Mouse (Mus musculus): Measurements from ENCODE around the gene Snrnp25.
"Not testable (repeated sequence)": the region's sequence is repeated elsewhere in the genome, so short reads cannot be mapped to it uniquely, and the experiment has no call there.

Snrnp25 gene

GRCm38 (mm10) chr11:32194086-32194485, 11.1 kb upstream of the Snrnp25 start:
- DNase-seq (ENCODE audit: extremely low read depth, low read depth, low spot score), result no peak

GRCm38 (mm10) chr11:32194626-32195025, 10.6 kb upstream of the Snrnp25 start:
- DNase-seq (ENCODE audit: extremely low read depth, low read depth, low spot score), result no peak

- no peak for DNase-seq (ENCODE audit: extremely low read depth, low read depth, low spot score)
These were observed 9.2 kb upstream of the Snrnp25 start for GRCm38 (mm10) chr11:32195867-32196540.

GRCm38 (mm10) chr11:32196727-32197126, 8.5 kb upstream of the Snrnp25 start:
- no peak for DNase-seq (ENCODE audit: extremely low read depth, low read depth, low spot score)

- DNase-seq (ENCODE audit: extremely low read depth, low read depth, low spot score), result no peak
These were observed 7.4 kb upstream of the Snrnp25 start for GRCm38 (mm10) chr11:32197766-32198165.

GRCm38 (mm10) chr11:32198256-32198955, 6.8 kb upstream of the Snrnp25 start:
- DNase-seq (ENCODE audit: extremely low read depth, low read depth, low spot score), result no peak

GRCm38 (mm10) chr11:32199230-32199629, 6.0 kb upstream of the Snrnp25 start:
- DNase-seq (ENCODE audit: extremely low read depth, low read depth, low spot score), result no peak

GRCm38 (mm10) chr11:32200075-32200601, 5.1 kb upstream of the Snrnp25 start, which contains the start of gene Il9r:
Il9r (minus strand) TSS chr11:32200279.
- no peak for DNase-seq (ENCODE audit: extremely low read depth, low read depth, low spot score)

GRCm38 (mm10) chr11:32200992-32201391, 4.2 kb upstream of the Snrnp25 start:
- DNase-seq (ENCODE audit: extremely low read depth, low read depth, low spot score), result not testable (repeated sequence)

- no peak for DNase-seq (ENCODE audit: extremely low read depth, low read depth, low spot score)
These were observed 3.1 kb upstream of the Snrnp25 start for GRCm38 (mm10) chr11:32201922-32202685.

GRCm38 (mm10) chr11:32210623-32211022, 5.4 kb downstream of the Snrnp25 start:
- DNase-seq (ENCODE audit: extremely low read depth, low read depth, low spot score), result no peak

- no peak for DNase-seq (ENCODE audit: extremely low read depth, low read depth, low spot score)
These were observed 10.4 kb downstream of the Snrnp25 start for GRCm38 (mm10) chr11:32215372-32216162.

GRCm38 (mm10) chr11:32216851-32217250, 11.6 kb downstream of the Snrnp25 start:
- no peak for DNase-seq (ENCODE audit: extremely low read depth, low read depth, low spot score)

GRCm38 (mm10) chr11:32218501-32219050, 13.4 kb downstream of the Snrnp25 start:
- DNase-seq (ENCODE audit: extremely low read depth, low read depth, low spot score), result no peak

- no peak for DNase-seq (ENCODE audit: extremely low read depth, low read depth, low spot score)
These were observed 14.1 kb downstream of the Snrnp25 start for GRCm38 (mm10) chr11:32219287-32219686.

GRCm38 (mm10) chr11:32220607-32221224, 15.5 kb downstream of the Snrnp25 start:
- DNase-seq (ENCODE audit: extremely low read depth, low read depth, low spot score), result no peak

GRCm38 (mm10) chr11:32221225-32221950, 16.2 kb downstream of the Snrnp25 start:
- DNase-seq (ENCODE audit: extremely low read depth, low read depth, low spot score), result no peak

GRCm38 (mm10) chr11:32221951-32222409, 16.8 kb downstream of the Snrnp25 start, which contains the start of gene Rhbdf1:
Rhbdf1 (minus strand) TSS chr11:32222300.
- no peak for DNase-seq (ENCODE audit: extremely low read depth, low read depth, low spot score)

GRCm38 (mm10) chr11:32222570-32223194, 17.5 kb downstream of the Snrnp25 start:
- DNase-seq (ENCODE audit: extremely low read depth, low read depth, low spot score), result no peak
